Mouse (Mus musculus): ENCODE results near the gene Dbf4. TPM values are rescaled to one million over a fixed set of nuclear protein-coding genes. Genes with fewer than 3 reads are reported as not detected.

The Dbf4 gene
- 10 to 100 TPM; 21.9 to 24.3 TPM for total RNA-seq (2021)
- long read RNA-seq, experiment 1, partial matches to known transcripts, result 0 of 3 reads
- long read RNA-seq, experiment 1, other reads (novel, unspliced or antisense), result 1 of 3 reads
- long read RNA-seq, experiment 2, transcript Dbf4-207 (12 exons, 2,402 nt), result major isoform, 12 of 15 reads
- long read RNA-seq, experiment 2, partial matches to known transcripts, result 0 of 15 reads
- long read RNA-seq, experiment 2, other reads (novel, unspliced or antisense), result 2 of 15 reads

GRCm38 (mm10) chr5:8422157-8422931 is at the start of gene Dbf4, which contains the start of gene Slc25a40:
Gene Dbf4, minus strand, starts transcription at chr5:8422716.
Gene Slc25a40, plus strand, starts transcription at chr5:8422850.
- peak; percentile 84 to 87 for DNase-seq (ENCODE audit: low spot score in 2 of 2)

GRCm38 (mm10) chr5:8456561-8456960 is 34.0 kb upstream of the Dbf4 start:
- DNase-seq (ENCODE audit: low spot score in 2 of 2), result no peak

GRCm38 (mm10) chr5:8455565-8455964 is 33.0 kb upstream of the Dbf4 start:
- DNase-seq (ENCODE audit: low spot score in 2 of 2), result no peak

- DNase-seq (ENCODE audit: low spot score in 2 of 2), result no peak
Measured at GRCm38 (mm10) chr5:8439095-8439494, 16.6 kb upstream of the Dbf4 start.

- DNase-seq (ENCODE audit: low spot score in 2 of 2), result no peak
Measured at GRCm38 (mm10) chr5:8437481-8438156, 15.1 kb upstream of the Dbf4 start.

- DNase-seq (ENCODE audit: low spot score in 2 of 2), result no peak
Measured at GRCm38 (mm10) chr5:8425899-8426298, 3.4 kb upstream of the Dbf4 start.

GRCm38 (mm10) chr5:8424116-8424515 is 1.6 kb upstream of the Dbf4 start:
- DNase-seq (ENCODE audit: low spot score in 2 of 2), result no peak

- no peak for DNase-seq (ENCODE audit: low spot score in 2 of 2)
Measured at GRCm38 (mm10) chr5:8422932-8423928, 714 bp upstream of the Dbf4 start.

GRCm38 (mm10) chr5:8421424-8421823 is 1.1 kb downstream of the Dbf4 start:
- no peak for DNase-seq (ENCODE audit: low spot score in 2 of 2)

- no peak for DNase-seq (ENCODE audit: low spot score in 2 of 2)
Measured at GRCm38 (mm10) chr5:8417443-8417842, 5.1 kb downstream of the Dbf4 start.

GRCm38 (mm10) chr5:8416683-8417413 is 5.7 kb downstream of the Dbf4 start:
- DNase-seq (ENCODE audit: low spot score in 2 of 2), result no peak

GRCm38 (mm10) chr5:8408746-8409145 is 13.8 kb downstream of the Dbf4 start:
- no peak for DNase-seq (ENCODE audit: low spot score in 2 of 2)

- DNase-seq (ENCODE audit: low spot score in 2 of 2), result no peak
Measured at GRCm38 (mm10) chr5:8397587-8398249, 24.8 kb downstream of the Dbf4 start.

GRCm38 (mm10) chr5:8393891-8394583 is 28.5 kb downstream of the Dbf4 start:
- no peak for DNase-seq (ENCODE audit: low spot score in 2 of 2)

GRCm38 (mm10) chr5:8374297-8374906 is 48.1 kb downstream of the Dbf4 start:
- no peak for DNase-seq (ENCODE audit: low spot score in 2 of 2)

- DNase-seq (ENCODE audit: low spot score in 2 of 2), result no peak
Measured at GRCm38 (mm10) chr5:8373415-8373814, 49.1 kb downstream of the Dbf4 start.

GRCm38 (mm10) chr5:8368781-8369180 is 53.7 kb downstream of the Dbf4 start:
- no peak for DNase-seq (ENCODE audit: low spot score in 2 of 2)

- DNase-seq (ENCODE audit: low spot score in 2 of 2), result no peak
Measured at GRCm38 (mm10) chr5:8368328-8368692, 54.2 kb downstream of the Dbf4 start.
